In genomic region chr6:119333202-119333601, GRCm38 (mm10) we compare ENCODE assay signal across 12 mouse cellular contexts. TPM values are rescaled to one million over a fixed set of nuclear protein-coding genes. Genes with fewer than 3 reads are reported as not detected.
DNase-seq lines count a peak whose midpoint lies in the region; ATAC-seq and TF ChIP-seq lines count a peak whose summit lies in the region.
"Had no signal": no experiment of that assay in that cellular context is flagged by ENCODE, and none has a peak within 500 bp of the region (broad histone marks: within the 10 kb centered on the region; RNA-seq: fewer than 3 reads in every experiment).

No protein-coding gene starts in this region.

- H3K27me3 ChIP-seq in liver, postnatal 0 days (ENCODE audit: insufficient read depth, low read length), result peaks cover 33% of the 10 kb centered on the region
- peaks cover 47% of the 10 kb centered on the region for H3K27me3 ChIP-seq in liver, embryonic 11.5 days (replicated peaks; ENCODE audit: control insufficient read depth, insufficient read depth, low read length)
- peaks cover 36% of the 10 kb centered on the region for H3K27me3 ChIP-seq in stomach, embryonic 15.5 days (replicated peaks)
- no peaks in the 10 kb centered on the region for H3K27me3 ChIP-seq in midbrain, embryonic 14.5 days (ENCODE audit: control insufficient read depth, insufficient read depth, low read length)

- no peak overlapping the region for H3K4me3 ChIP-seq in liver, postnatal 0 days (ENCODE audit: low read depth, low read length)
- H3K4me3 ChIP-seq in liver, embryonic 11.5 days (ENCODE audit: low read depth, low read length), result no peak overlapping the region
- H3K4me3 ChIP-seq in stomach, embryonic 15.5 days (replicated peaks), result no peak overlapping the region
- H3K4me3 ChIP-seq in midbrain, embryonic 14.5 days (replicated peaks; ENCODE audit: low read depth, low read length), result no peak overlapping the region
- H3K4me3 ChIP-seq: embryonic facial prominence, embryonic 12.5 days; lung, embryonic 15.5 days had no signal

- no peak for DNase-seq in liver, postnatal 0 days
- DNase-seq in liver, embryonic 11.5 days (ENCODE audit: low spot score), result no peak
- peak; percentile 41 for DNase-seq in embryo, embryonic 9.5 days (ENCODE audit: extremely low spot score)
- peak; percentile 13 for DNase-seq in kidney, postnatal 14 days
- no peak for DNase-seq in midbrain, embryonic 14.5 days
- no peak for DNase-seq in cerebellum, adult 9-10 months
- DNase-seq in gastrocnemius, adult 8-10 months (ENCODE audit: low spot score in 2 of 2), result no peak
- DNase-seq: heart, adult 11 months had no signal

- H3K4me1 ChIP-seq in liver, postnatal 0 days (ENCODE audit: insufficient read depth), result no peaks in the 10 kb centered on the region
- H3K4me1 ChIP-seq in liver, embryonic 11.5 days (replicated peaks; ENCODE audit: control insufficient read depth, insufficient read depth, low read length), result no peaks in the 10 kb centered on the region
- H3K4me1 ChIP-seq in stomach, embryonic 15.5 days, result peaks cover 16% of the 10 kb centered on the region; the same call in 1 of the 2 replicates
- peaks cover 19% of the 10 kb centered on the region for H3K4me1 ChIP-seq in midbrain, embryonic 14.5 days (ENCODE audit: control insufficient read depth, insufficient read depth, low read length)

- no peak overlapping the region for H3K9ac ChIP-seq in liver, postnatal 0 days (replicated peaks)
- H3K9ac ChIP-seq in liver, embryonic 11.5 days (ENCODE audit: low read depth, low read length), result no peak overlapping the region
- H3K9ac ChIP-seq in stomach, embryonic 15.5 days, result no peak overlapping the region
- no peak overlapping the region for H3K9ac ChIP-seq in midbrain, embryonic 14.5 days (replicated peaks; ENCODE audit: low read length)
- H3K9ac ChIP-seq: embryonic facial prominence, embryonic 12.5 days; lung, embryonic 15.5 days had no signal

- H3K9me3 ChIP-seq in liver, postnatal 0 days (ENCODE audit: low read length), result no peaks in the 10 kb centered on the region
- H3K9me3 ChIP-seq in liver, embryonic 11.5 days (ENCODE audit: control insufficient read depth, low read length), result no peaks in the 10 kb centered on the region
- no peaks in the 10 kb centered on the region for H3K9me3 ChIP-seq in stomach, embryonic 15.5 days
- H3K9me3 ChIP-seq in midbrain, embryonic 14.5 days (ENCODE audit: control insufficient read depth, low read length), result no peaks in the 10 kb centered on the region
- H3K9me3 ChIP-seq: embryonic facial prominence, embryonic 12.5 days; lung, embryonic 15.5 days had no signal

- H3K27ac ChIP-seq in liver, postnatal 0 days (ENCODE audit: low read depth), result no peak overlapping the region
- no peak overlapping the region for H3K27ac ChIP-seq in liver, embryonic 11.5 days (ENCODE audit: low read depth, low read length)
- H3K27ac ChIP-seq in stomach, embryonic 15.5 days, result no peak overlapping the region
- no peak overlapping the region for H3K27ac ChIP-seq in midbrain, embryonic 14.5 days (replicated peaks; ENCODE audit: low read depth, low read length)
- H3K27ac ChIP-seq: embryonic facial prominence, embryonic 12.5 days; lung, embryonic 15.5 days had no signal

- H3K36me3 ChIP-seq in liver, postnatal 0 days (replicated peaks; ENCODE audit: insufficient read depth, low read length), result no peaks in the 10 kb centered on the region
- H3K36me3 ChIP-seq in liver, embryonic 11.5 days (ENCODE audit: control insufficient read depth, insufficient read depth, low read length), result no peaks in the 10 kb centered on the region
- H3K36me3 ChIP-seq in stomach, embryonic 15.5 days, result no peaks in the 10 kb centered on the region
- H3K36me3 ChIP-seq in midbrain, embryonic 14.5 days (ENCODE audit: control insufficient read depth, insufficient read depth, low read length), result no peaks in the 10 kb centered on the region
- H3K36me3 ChIP-seq: embryonic facial prominence, embryonic 12.5 days; lung, embryonic 15.5 days had no signal

- TF ChIP-seq CTCF in liver, postnatal 0 days (IDR thresholded peaks at IDR 0.05; ENCODE audit: low read depth), result no peak

- WGBS in liver, postnatal 0 days (ENCODE audit: insufficient replicate concordance), result 20% methylated on average over 3 of the region's 3 CpGs
- 12% methylated on average over 3 of the region's 3 CpGs for WGBS in liver, embryonic 11.5 days
- 8% methylated on average over 3 of the region's 3 CpGs for WGBS in stomach, embryonic 15.5 days
- WGBS in midbrain, embryonic 14.5 days, result 39% methylated on average over 3 of the region's 3 CpGs

- H3K4me2 ChIP-seq in liver, postnatal 0 days (ENCODE audit: low read depth, low read length), result no peak overlapping the region
- H3K4me2 ChIP-seq in liver, embryonic 11.5 days, result no peak overlapping the region
- H3K4me2 ChIP-seq in stomach, embryonic 15.5 days, result no peak overlapping the region
- H3K4me2 ChIP-seq in midbrain, embryonic 14.5 days (ENCODE audit: low read length), result no peak overlapping the region
- H3K4me2 ChIP-seq: embryonic facial prominence, embryonic 12.5 days; lung, embryonic 15.5 days had no signal

- TF ChIP-seq EP300 in liver, postnatal 0 days (IDR thresholded peaks at IDR 0.05; ENCODE audit: low read depth), result no peak

- peak; percentile 85 for ATAC-seq in liver, postnatal 0 days
- no peak for ATAC-seq in liver, embryonic 11.5 days (replicated peaks; ENCODE audit: low FRiP score)
- ATAC-seq in stomach, embryonic 15.5 days (ENCODE audit: insufficient read depth, low FRiP score, low read depth), result peak; percentile 62; the same call in 1 of the 2 replicates
- ATAC-seq in midbrain, embryonic 14.5 days (ENCODE audit: low FRiP score, low TSS enrichment), result no peak
- ATAC-seq: forebrain, embryonic 16.5 days had no signal

RNA-seq across cellular contexts. Expression of gene Lrtm2, which starts 2.6 kb away (rescaled TPM):
- not detected in 2 replicates for polyA plus RNA-seq in liver, postnatal 0 days (2015; fragmentation: Nextera tagmentation; extraction: Ambion mirVana)
- polyA plus RNA-seq in liver, embryonic 11.5 days (2014; fragmentation: Nextera tagmentation; extraction: Ambion mirVana), result not detected in 2 replicates
- polyA plus RNA-seq in stomach, embryonic 15.5 days (2015; fragmentation: Nextera tagmentation; extraction: Ambion mirVana), result 0.36 and 0.79 TPM in 2 replicates
- polyA plus RNA-seq in midbrain, embryonic 14.5 days (2014; fragmentation: Nextera tagmentation; extraction: Ambion mirVana), result 6.5 and 10.5 TPM in 2 replicates
- under 1 TPM; 0.07 to 0.31 (median 0.19) TPM for total RNA-seq in gastrocnemius, adult 8-10 months (2022)

Comparison
In these comparisons a context has a peak if more than half of its experiments do, and no peak if none do; other contexts are left out.
1. ATAC-seq: peak in liver, postnatal 0 days (single experiment) and stomach, embryonic 15.5 days (single experiment); none in liver, embryonic 11.5 days (single experiment) and midbrain, embryonic 14.5 days (single experiment).
2. DNase-seq: peak in embryo, embryonic 9.5 days (single experiment) and kidney, postnatal 14 days (single experiment); none in liver, postnatal 0 days (single experiment), liver, embryonic 11.5 days (single experiment), midbrain, embryonic 14.5 days (single experiment), cerebellum, adult 9-10 months (single experiment) and gastrocnemius, adult 8-10 months (0 of 2).